Mouse (Mus musculus): ENCODE results near the gene Astn2.
"Not testable (repeated sequence)": the region's sequence is repeated elsewhere in the genome, so short reads cannot be mapped to it uniquely, and the experiment has no call there.

The Astn2 gene

GRCm38 (mm10) chr4:65758174-65758874, 646.1 kb downstream of the Astn2 start:
- DNase-seq (ENCODE audit: low spot score) = no peak

GRCm38 (mm10) chr4:65752941-65753340, 651.5 kb downstream of the Astn2 start:
- DNase-seq (ENCODE audit: low spot score) = no peak

GRCm38 (mm10) chr4:65744788-65745187, 659.6 kb downstream of the Astn2 start:
- DNase-seq (ENCODE audit: low spot score) = no peak

- no peak for DNase-seq (ENCODE audit: low spot score)
Observed at GRCm38 (mm10) chr4:65744088-65744610, 660.3 kb downstream of the Astn2 start.

- no peak for DNase-seq (ENCODE audit: low spot score)
Observed at GRCm38 (mm10) chr4:65743160-65743691, 661.2 kb downstream of the Astn2 start.

GRCm38 (mm10) chr4:65724414-65724813, 680.0 kb downstream of the Astn2 start:
- DNase-seq (ENCODE audit: low spot score) = no peak

GRCm38 (mm10) chr4:65719610-65720009, 684.8 kb downstream of the Astn2 start:
- no peak for DNase-seq (ENCODE audit: low spot score)

GRCm38 (mm10) chr4:65717899-65718298, 686.5 kb downstream of the Astn2 start:
- DNase-seq (ENCODE audit: low spot score) = no peak

GRCm38 (mm10) chr4:65716086-65716485, 688.3 kb downstream of the Astn2 start:
- no peak for DNase-seq (ENCODE audit: low spot score)

GRCm38 (mm10) chr4:65711678-65712077, 692.7 kb downstream of the Astn2 start:
- DNase-seq (ENCODE audit: low spot score) = no peak

- DNase-seq (ENCODE audit: low spot score) = no peak
Observed at GRCm38 (mm10) chr4:65710623-65711022, 693.8 kb downstream of the Astn2 start.

- no peak for DNase-seq (ENCODE audit: low spot score)
Observed at GRCm38 (mm10) chr4:65701848-65702247, 702.6 kb downstream of the Astn2 start.

- no peak for DNase-seq (ENCODE audit: low spot score)
Observed at GRCm38 (mm10) chr4:65699743-65700361, 704.6 kb downstream of the Astn2 start.

- no peak for DNase-seq (ENCODE audit: low spot score)
Observed at GRCm38 (mm10) chr4:65695241-65695640, 709.2 kb downstream of the Astn2 start.

- DNase-seq (ENCODE audit: low spot score) = no peak
Observed at GRCm38 (mm10) chr4:65694011-65694410, 710.4 kb downstream of the Astn2 start.

- peak; percentile 34 for DNase-seq (ENCODE audit: low spot score)
Observed at GRCm38 (mm10) chr4:65687006-65687723, 717.2 kb downstream of the Astn2 start.

GRCm38 (mm10) chr4:65686258-65687005, 718.0 kb downstream of the Astn2 start:
- DNase-seq (ENCODE audit: low spot score) = peak; percentile 37

- no peak for DNase-seq (ENCODE audit: low spot score)
Observed at GRCm38 (mm10) chr4:65684401-65684800, 720.0 kb downstream of the Astn2 start.

GRCm38 (mm10) chr4:65679786-65680185, 724.6 kb downstream of the Astn2 start:
- not testable (repeated sequence) for DNase-seq (ENCODE audit: low spot score)

GRCm38 (mm10) chr4:65678929-65679328, 725.5 kb downstream of the Astn2 start:
- DNase-seq (ENCODE audit: low spot score) = no peak

GRCm38 (mm10) chr4:65678495-65678894, 725.9 kb downstream of the Astn2 start:
- no peak for DNase-seq (ENCODE audit: low spot score)
